Mouse (Mus musculus): ENCODE data around the gene Mtrf1.
"Not testable (repeated sequence)": the region's sequence is repeated elsewhere in the genome, so short reads cannot be mapped to it uniquely, and the experiment has no call there.

Gene Mtrf1

GRCm38 (mm10) chr14:79445055-79445620 is 47.6 kb downstream of the Mtrf1 start:
- DNase-seq (ENCODE audit: low read depth, low spot score), result no peak

- peak; percentile 91 for DNase-seq (ENCODE audit: low read depth, low spot score)
Observed at GRCm38 (mm10) chr14:79451681-79452590, 54.4 kb downstream of the Mtrf1 start, which contains the start of gene Kbtbd6. Gene Kbtbd6, plus strand, starts transcription at chr14:79451835.

- not testable (repeated sequence) for DNase-seq (ENCODE audit: low read depth, low spot score)
Observed at GRCm38 (mm10) chr14:79452591-79452934, 55.0 kb downstream of the Mtrf1 start.

GRCm38 (mm10) chr14:79460401-79460800 is 62.8 kb downstream of the Mtrf1 start:
- no peak for DNase-seq (ENCODE audit: low read depth, low spot score)

GRCm38 (mm10) chr14:79460988-79461387 is 63.4 kb downstream of the Mtrf1 start:
- DNase-seq (ENCODE audit: low read depth, low spot score), result no peak

GRCm38 (mm10) chr14:79465623-79466022 is 68.1 kb downstream of the Mtrf1 start:
- DNase-seq (ENCODE audit: low read depth, low spot score), result no peak

- DNase-seq (ENCODE audit: low read depth, low spot score), result peak; percentile 29
Observed at GRCm38 (mm10) chr14:79467621-79468020, 70.0 kb downstream of the Mtrf1 start.

All from ZHBTc4 (cell line).